Mouse (Mus musculus) right cerebral cortex, adult 18-20 months (tissue): ENCODE results near the gene Vmn1r127.
"Not testable (repeated sequence)": the region's sequence is repeated elsewhere in the genome, so short reads cannot be mapped to it uniquely, and the experiment has no call there.

Experiments used
- DNase-seq: peaks from one replicate; pipeline ENCODE4 v3.0.0; 2022; ENCODE audit warnings: mixed read lengths

Gene Vmn1r127

DNA sequence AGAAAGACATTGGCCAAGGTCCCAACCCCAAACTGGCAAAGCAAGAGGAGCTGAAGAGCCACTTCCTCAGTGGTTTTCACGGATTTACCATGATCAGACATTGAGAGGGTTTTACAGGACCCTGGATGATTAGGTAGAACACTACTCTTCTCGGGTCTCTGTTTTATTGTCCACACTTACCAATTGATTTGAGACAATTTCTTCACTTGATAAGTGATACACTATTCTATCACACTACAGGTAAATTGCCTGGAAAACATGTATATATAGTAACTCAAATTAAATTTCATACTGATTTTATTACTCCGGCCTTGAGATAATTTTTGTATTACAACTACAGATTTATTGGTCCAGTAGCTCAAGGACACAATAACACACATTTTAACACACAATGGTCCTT is at the start of gene Vmn1r127:
Vmn1r127 (minus strand) TSS at position 101 of the 400 bp plus-strand sequence.
- not testable (repeated sequence) for DNase-seq

DNA sequence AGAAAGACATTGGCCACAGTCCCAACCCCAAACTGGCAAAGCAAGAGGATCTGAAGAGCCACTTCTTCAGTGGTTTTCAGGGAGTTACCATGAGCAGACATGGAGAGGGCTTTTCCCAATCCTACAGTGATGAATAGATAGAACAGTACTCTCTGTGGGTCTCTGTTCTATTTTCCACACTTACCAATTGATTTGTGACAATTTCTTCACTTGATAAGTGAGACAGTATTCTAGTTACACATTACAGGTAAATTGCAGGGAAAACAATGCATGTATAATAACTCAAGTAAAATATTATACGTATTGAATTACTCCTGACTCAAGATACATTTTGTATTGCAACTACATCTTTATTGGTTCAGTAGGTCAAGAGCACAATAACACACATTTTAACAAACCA is 41.5 kb upstream of the Vmn1r127 start, which contains the start of gene Vmn1r129:
Vmn1r129 (minus strand) TSS at position 101 of the 400 bp plus-strand sequence.
- not testable (repeated sequence) for DNase-seq

DNA sequence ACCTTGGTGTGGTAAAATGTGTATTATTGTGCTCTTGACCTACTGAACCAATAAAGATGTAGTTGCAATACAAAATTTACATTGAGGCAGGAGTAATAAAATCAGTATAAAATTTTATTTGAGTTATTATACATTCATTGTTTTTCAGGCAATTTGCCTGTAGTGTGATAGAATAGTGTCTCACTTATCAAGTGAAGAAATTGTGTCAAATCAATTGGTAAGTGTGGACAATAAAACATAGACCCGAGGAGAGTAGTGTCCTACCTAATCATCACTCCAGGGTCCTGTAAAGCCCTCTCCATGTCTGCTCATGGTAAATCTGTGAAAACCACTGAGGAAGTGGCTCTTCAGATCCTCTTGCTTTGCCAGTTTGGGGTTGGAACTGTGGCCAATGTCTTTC is 29.4 kb upstream of the Vmn1r127 start, which contains the start of gene Vmn1r128:
Vmn1r128 (plus strand) TSS at position 301 of the 400 bp plus-strand sequence.
- DNase-seq: not testable (repeated sequence)

GRCm38 (mm10) chr7:21301367-21301766 is 18.3 kb downstream of the Vmn1r127 start, which contains the start of gene Vmn1r126:
Vmn1r126 (minus strand) TSS chr7:21301467.
- DNase-seq: not testable (repeated sequence)

- DNase-seq: not testable (repeated sequence)
Observed at GRCm38 (mm10) chr7:21271879-21272278, 47.8 kb downstream of the Vmn1r127 start, which contains the start of gene Vmn1r125. Vmn1r125 (plus strand) TSS chr7:21272179.
